Mouse (Mus musculus) heart, adult 8-10 months (tissue): ENCODE measurements around the gene Sdk1. TPM values are rescaled to one million over a fixed set of nuclear protein-coding genes. Genes with fewer than 3 reads are reported as not detected.

Source experiments
- DNase-seq: peaks from one replicate; pipeline ENCODE4 v3.0.0; 2022; ENCODE audit warnings: low spot score
- total RNA-seq, 4 experiments: library from RNA; stranded (reverse); gene quantifications; 2 replicates each; pipeline ENCODE4 v1.2.4; 2022

Sdk1 gene
- total RNA-seq, 4 experiments from 2014 or later, result 0.63 to 1.6 (median 0.97) TPM

DNA sequence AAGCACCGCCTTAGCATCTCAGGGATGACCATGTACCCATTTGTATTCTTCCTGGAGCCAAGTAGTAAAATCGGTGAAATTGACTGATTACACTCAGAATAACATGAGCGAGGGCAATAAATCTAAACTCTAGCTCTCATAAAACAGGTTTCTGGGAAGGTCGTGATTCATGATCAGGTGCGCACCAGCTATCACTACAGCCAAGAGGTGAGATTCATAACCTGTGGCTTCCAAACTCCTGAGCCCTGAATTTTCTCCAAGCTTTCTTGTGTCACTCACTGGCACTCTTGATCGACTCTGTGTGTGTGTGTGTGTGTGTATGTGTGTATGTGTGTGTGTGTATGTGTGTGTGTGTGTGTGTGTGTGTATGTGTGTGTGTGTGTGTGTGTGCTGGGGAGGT lies 522.8 kb downstream of the Sdk1 start:
- DNase-seq, result no peak

DNA sequence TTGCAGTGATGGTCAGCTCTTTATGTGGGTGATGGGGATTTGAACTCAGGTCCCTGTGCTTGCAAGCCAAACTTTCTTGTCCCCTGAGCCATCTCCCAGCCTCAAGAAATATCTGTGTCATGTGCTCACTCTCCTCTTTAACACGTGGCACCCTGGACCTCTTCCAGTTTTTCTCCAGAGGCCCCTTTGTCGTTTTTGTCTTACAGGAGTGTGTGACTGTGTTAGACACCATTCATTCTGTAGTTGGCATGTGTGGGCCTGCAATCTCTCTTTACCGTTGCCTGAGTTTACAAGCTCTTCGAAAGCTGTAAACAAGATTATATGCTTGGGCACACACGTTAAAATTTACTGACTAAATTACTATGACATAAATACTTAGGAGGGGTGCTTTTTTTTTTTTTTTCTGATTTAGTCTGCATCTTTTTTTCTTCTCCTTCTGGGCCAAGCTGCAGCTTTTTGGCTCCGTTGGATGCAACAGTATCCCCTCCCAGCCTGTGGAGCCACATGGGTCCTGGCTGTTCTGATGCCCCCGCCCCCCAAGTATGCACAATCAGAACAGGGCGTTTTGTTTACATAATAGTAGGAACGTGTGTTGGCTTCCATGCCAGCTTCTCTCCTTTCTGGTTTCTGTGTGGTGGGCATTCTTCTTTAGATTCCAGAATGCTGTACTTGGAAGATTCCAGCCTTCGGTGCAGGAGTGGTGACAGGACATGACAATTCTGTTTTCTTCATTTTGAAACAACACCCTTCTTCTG lies 527.6 kb downstream of the Sdk1 start:
- no peak for DNase-seq

DNA sequence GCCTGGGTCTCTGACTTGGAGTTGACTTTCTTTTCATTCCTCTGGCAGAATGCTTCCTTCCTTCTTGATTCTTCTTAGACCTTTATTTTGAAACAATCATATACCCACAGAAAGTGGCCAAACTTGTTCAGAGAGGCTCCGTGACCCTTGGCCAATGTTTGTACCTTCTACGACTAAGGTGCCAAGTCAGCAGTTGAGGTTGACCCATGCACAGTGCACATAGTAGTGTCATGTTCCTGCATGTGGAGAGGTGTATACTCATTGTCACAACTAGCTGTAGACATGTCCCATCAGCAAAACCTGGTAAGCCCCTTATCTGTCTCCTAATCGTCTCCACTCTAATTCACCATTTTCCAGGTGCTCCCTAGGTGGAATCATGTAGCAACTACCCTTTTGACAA lies 530.2 kb downstream of the Sdk1 start:
- DNase-seq, result no peak

DNA sequence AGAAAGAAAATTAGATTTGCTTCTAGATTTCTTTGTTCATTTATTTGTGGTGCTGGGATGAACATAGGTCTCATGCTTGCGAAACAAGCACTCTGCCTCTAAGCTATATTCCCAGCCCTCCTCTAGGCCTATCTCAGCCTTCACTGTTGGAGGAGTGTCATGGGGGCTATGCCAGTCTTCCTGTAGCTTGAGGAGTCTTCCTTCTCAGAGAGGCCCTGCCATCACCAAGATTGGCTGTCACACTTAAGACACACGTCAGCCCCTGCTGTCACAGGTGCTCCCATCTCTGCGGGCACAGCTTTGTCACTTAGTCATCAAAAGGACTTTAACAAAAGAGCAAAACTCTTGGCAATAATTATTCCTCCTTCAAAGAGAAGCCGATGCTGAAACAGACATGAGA lies 536.9 kb downstream of the Sdk1 start:
- no peak for DNase-seq

DNA sequence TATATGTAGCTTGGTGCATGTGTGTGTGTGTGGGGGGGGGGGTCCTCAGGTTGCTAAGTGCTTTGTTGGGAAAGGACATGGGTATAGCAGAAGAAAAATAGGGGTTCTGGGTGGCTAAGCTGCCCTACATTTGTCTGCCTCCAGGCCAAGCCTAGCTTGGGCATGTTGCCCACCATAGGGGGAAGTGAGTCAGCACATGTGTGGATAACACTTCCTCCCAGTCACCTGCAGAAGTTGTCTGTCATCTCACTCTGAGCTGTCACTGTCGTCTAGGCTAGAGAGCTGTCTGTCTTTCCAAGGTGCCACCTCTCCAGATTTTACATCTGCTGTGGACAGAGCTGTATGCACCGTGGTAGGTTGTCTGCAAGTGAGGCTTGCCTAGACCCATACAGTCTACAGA lies 539.9 kb downstream of the Sdk1 start:
- DNase-seq, result no peak

DNA sequence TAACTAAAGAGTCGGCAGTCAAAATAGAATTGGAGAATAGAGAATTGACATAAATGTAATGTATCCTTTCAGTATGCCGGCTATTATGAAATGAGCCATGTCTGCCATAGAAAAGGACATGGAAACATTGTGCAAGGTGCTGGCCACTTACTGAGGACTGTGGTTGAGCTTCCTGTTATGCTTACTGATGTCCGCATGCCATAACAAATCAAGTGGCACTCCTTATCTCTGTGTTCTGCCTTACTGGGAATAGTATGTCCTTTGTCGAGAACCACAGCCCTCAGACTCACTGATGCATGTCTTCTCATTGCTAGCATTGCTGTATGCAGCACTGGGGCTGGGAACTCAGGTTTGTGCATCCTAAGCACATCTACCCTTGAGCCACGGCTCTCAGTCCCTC lies 541.0 kb downstream of the Sdk1 start:
- no peak for DNase-seq

DNA sequence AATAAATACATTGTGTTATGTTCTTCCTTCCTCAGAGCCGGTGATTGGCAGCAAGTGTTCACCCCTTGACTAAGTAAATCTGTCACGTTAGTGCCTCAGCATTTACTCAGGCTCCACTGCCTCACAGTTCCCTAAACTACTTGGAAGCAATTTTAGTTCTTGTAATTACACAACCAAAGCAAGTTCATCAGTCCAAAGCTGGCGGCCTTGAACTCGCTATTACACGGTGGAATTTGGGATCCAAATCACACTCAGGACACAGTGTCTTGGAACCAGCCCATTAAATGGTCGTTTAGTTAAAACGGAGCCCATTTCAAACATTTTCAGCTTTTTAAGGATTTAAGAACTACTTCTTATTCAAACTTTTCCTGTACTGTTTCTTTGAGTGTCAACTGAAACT lies 542.2 kb downstream of the Sdk1 start:
- no peak for DNase-seq

DNA sequence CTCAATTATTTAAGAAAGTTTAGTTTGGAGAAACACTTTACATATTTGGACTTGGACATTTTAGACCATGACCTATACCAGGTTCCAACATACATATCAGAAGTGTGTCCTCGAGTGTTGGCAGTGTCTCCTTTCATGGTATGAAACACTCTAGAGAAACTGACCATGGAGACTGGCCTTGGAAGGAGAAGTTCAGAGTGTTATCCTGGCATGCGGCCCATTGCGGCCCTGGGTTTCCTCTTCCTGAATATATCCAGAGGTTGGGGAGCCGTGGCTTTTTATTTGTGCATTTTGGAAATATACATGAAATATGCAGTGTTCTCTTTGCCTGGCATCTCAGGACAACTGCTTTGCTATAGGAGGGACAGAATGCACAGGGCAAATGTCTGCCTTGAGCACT lies 552.6 kb downstream of the Sdk1 start:
- DNase-seq, result no peak

DNA sequence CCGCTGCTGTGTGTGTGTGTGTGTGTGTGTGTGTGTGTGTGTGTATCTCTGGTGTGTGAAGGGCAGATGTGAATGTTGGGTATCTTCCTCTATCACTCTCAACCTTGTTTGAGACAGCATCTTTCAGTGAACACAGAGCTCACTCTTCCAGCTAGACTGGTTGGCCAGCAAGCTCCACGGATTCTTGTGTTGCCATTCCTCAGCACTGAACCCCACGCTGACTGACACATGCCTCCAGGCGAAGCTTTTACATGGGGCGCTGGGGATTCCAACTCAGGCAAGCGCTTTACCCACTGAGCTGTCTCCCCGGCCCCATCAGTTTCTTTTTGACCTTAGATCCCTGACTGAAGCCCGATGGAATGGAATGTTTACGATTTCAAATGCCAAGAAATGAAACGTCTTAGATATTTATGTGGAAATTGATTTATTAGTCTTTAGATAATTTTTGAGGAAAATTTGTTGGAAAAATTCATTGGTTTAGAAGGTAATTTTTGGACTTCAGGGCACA lies 582.6 kb downstream of the Sdk1 start:
- no peak for DNase-seq

DNA sequence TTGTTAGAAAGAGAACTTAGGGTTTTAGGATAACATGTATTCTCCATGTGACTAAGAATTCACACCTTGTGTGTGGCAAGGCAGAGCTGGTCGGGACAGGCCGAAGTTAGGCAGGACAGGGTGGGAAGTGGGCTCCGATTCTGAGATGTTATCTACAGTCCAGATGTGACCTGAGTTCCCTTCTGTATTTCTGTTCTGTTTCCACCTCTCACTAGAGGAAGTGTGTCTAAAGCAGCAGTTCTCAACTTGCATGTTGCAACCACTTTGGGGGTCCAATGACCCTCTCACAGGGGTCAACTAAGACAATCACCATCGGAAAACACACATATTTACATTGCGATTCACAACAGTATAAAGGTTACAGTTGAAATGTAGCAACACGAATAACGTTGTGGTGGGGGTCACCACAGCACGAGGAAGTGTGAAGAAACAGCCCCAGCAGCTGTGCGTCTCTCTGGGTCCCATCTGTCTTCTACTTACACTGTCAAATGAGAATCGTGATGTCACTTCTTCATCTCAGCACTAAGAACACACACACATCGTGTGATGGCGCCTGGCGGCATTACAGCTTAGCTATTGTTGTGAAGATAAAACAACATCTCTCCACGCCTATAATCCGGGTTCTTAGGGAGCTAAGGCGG lies 583.6 kb downstream of the Sdk1 start:
- DNase-seq, result no peak

DNA sequence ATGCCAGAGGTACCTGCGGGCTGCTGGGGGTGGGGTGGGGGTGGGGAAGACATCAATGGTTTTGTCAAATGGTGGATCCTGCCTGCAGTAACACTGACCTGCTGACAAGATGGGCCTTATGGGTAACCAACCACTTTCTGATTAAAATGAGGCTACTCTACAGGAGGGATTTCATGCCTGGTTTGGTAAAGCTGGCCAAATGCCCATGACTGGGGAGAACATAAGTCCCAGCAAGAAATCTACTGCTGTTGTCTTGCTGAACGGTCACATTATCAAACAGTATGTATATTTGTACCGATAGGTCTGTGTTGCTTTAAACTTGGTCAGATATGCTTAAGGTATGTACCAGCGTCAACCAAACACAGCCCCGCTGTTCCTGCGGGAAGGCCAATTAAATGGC lies 594.3 kb downstream of the Sdk1 start:
- DNase-seq, result no peak

DNA sequence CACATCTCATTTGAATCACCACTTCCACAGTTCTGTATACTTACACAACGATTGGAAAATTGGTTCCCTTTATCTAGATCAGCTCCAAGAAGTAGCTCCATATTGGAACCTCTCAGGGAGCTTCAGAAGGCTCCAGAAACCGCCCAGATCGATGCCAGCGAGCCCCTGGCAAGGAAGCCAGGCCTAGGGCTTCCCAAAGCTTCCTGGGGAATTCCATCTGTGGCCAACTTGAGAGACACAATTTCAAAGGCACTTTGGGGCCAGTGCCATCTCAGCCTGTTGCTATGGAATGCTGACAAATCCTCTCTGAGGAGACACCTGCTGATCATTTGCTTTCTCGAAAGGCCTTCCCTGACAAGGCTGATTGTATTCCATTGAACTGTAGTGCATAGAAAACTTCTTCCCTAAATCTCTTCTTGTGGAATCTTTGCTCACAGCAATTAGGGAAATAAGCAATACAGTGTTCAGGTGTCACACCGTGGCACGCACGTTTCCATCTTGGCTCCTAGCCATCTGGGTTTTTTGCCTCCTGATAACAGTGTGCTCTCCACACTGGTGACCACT lies 595.7 kb downstream of the Sdk1 start:
- DNase-seq, result no peak

DNA sequence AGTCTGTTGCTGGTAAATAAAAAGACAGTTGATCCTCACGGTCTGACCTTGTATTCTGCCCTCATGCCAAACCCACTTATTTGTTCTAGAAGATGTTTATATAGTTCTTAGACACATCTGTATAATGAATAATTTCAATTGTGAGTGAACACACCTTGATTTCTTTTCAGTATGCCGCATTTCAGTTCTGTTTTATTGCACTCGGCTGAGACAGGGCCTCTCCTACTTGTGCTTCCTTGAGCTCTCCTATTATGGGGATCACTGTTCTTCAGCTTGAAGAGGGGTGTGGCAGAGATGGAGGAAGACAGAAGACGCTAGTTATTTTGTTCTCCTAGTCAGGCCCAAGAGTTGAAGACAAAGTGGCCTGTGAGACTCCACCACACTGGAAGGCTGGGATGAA lies 603.4 kb downstream of the Sdk1 start:
- no peak for DNase-seq

DNA sequence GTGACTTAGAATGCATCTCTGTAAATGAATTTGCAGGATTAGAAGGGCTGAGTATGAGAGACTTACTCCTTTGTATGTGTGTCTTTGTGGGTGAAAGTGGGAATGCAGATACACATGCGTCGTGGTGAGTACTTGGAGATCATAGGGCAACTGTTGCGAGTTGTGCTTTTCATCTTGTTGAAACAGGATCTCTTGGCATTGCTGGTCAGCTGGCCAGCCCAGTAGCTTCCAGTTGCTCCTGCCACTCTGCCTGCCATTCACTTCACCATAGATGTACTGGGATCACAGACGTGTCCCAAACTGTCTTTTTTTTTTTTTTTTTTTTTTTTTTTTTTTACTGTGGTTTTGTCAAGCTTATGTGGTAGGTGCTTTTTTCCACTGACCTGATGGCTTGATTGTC lies 606.4 kb downstream of the Sdk1 start:
- no peak for DNase-seq

DNA sequence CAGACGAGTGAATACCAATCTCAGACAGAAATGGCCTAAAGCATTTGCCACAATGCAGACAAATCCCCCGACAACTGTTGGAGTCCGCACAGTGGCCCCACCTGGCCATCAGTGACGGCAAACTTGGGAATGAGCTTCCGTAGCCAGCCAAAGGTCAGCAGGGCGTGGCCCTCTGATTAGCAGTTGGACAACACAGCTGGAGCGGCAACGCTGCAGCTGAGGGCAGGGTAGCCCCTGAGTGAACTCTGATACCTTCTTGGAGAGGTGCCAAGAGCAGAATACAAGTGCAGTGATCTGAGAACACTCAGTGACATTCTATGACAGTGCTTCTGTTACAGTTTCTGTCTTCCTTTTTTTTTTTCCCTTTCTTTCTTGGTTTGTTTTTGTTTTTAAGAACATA lies 610.9 kb downstream of the Sdk1 start:
- no peak for DNase-seq

DNA sequence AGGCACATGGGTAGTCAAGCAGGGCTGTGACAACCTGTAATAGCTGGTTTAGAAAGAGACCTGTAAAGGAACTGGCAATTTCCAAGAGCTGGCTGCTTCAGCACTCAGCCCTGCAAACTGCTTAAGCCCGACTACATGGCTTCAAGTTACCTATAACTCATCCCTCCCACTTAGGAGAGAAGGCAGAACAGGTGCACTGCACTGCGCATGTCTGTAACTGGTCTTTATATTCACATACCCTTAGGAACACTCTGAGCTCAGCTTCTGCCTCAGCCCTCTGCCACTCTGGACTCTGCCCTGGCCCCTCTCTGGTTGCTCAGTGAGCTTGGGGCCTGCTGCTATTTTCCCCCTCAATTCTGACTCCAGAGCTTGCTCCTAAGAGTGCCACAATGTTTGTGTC lies 615.2 kb downstream of the Sdk1 start:
- DNase-seq, result no peak

DNA sequence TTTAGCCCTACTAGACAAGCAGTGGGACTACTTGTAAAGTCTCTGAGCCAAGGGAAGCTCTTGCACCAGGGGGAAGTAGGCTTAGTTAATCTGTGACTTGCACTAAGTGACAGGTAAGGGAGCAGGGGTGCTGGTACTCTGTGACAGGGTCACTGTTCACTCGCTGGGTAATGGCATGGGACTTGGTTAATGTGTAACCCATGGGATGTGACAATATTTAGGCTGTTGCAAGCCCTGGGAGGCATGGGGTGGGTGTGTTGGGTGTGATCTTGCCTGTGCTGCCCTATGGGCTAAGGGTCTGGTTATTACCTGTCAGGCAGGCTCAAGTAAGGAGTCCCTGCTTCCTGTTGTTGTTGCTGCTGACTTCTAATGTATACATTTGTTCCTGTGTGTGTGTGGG lies 616.5 kb downstream of the Sdk1 start:
- no peak for DNase-seq

DNA sequence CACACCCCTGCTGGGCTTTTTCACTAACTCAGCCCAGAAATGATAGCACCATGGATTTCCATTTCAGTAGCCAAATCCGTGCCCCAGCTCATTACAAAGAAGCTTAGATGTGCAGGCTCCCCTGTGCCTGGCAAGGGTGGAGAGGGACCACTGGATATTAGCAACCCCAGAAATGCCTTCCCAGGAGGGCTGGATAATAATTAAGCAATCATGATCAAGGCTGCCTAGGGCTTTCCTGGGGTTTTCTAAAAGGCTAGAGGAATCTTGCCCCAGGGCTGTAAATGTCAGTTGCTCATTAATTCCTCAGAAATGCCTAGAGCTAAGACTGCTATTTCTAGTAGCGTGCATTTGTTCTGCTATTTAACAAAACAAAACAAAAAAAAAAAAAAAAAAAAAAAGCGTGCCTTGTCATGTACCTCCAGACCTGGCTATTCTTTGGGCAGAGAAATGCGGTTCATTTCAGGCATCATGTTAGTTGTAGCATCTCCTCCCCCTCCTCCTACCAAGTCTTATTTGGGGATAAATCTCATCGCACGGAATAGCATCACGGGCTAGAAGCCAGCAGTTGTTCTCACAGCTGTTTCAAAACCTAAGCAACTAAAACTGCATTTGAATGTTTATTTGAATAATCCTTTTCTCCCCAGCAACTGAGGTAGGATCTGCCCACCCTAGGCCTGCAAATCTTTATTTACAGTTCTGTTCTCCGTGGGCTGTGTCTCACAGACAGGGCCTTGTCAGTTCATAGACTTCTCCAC lies 617.3 kb downstream of the Sdk1 start:
- no peak for DNase-seq

DNA sequence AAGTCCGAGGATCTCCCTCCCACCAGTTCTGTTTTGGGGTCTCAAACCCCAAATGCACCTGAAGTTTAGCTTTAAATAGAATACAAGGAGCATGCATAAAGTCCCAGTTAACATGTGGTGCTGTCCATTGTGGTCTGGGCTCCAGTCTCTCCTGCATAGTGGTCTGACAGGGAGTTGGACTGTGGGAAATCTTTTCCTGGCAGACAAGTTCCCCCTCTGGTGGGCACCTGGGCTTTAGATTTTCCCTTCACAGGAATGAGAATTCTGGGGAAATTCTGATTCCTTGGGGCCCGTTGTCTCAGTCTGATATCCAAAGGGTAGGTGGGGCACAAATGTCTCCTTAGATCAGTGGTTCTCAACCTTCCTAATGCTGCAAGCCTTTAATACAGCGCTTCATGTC lies 624.8 kb downstream of the Sdk1 start:
- no peak for DNase-seq

DNA sequence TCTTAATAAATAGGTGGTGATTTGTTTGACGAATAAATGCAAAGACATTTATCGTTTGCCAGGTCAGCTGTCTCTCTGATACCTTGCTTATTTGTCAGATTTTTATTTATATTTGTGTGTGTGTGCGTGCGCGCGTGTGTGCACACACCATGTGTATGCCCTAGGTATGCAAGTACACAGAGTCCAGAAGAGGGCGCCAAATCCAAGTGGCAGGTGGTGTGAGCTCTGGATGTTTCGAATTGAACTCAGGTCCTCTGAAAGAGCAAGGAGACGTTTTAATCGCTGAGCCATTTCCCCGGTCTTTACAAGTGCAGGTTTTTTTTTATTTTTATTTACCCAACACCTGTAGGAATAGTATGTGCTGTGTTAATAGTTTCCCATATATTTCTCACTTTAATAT lies 632.5 kb downstream of the Sdk1 start:
- no peak for DNase-seq

DNA sequence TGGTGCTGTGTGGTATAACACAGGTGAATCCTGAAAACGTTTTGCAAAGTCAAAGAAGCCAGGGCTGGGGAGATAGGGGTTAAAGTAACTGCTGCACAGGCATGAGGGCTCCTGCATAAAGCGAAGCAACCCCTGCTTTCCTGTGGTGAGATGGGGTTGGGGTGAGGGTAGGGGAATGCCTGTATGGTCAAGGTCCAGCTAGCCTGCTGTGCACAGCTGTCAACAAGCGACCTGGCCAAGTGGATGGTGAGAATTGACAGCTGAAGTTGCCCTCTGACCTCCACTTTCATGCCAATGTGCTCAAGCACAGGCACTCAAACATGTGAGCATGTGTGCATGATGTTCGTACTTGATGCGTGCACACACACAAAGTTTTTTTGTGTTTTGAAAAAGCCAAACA lies 639.4 kb downstream of the Sdk1 start:
- no peak for DNase-seq

DNA sequence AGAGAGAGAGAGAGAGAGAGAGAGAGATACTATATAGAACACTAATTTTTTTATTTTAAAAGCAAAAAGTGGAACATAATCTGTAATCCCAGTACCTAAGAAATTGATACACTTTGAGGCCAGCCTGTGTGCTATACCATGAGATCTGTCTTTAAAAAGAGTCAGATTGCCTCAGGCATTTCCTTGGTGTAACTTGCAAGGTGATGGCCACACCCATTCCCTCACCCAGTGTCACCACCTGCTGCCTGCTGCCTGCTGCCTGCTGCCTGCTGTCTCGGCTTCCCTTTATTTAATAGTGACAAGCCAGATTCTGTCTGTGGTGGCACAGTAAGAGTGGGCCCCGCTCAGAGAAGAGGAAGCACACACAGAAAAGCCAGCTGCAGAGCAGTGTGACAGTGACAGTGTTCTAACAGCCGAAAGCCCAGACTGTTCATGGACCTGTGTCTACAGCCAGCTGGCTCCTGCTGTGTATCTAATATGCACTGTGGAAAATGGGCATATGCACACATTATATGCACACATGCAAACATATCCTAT lies 642.9 kb downstream of the Sdk1 start:
- no peak for DNase-seq
